In the genomic region with DNA sequence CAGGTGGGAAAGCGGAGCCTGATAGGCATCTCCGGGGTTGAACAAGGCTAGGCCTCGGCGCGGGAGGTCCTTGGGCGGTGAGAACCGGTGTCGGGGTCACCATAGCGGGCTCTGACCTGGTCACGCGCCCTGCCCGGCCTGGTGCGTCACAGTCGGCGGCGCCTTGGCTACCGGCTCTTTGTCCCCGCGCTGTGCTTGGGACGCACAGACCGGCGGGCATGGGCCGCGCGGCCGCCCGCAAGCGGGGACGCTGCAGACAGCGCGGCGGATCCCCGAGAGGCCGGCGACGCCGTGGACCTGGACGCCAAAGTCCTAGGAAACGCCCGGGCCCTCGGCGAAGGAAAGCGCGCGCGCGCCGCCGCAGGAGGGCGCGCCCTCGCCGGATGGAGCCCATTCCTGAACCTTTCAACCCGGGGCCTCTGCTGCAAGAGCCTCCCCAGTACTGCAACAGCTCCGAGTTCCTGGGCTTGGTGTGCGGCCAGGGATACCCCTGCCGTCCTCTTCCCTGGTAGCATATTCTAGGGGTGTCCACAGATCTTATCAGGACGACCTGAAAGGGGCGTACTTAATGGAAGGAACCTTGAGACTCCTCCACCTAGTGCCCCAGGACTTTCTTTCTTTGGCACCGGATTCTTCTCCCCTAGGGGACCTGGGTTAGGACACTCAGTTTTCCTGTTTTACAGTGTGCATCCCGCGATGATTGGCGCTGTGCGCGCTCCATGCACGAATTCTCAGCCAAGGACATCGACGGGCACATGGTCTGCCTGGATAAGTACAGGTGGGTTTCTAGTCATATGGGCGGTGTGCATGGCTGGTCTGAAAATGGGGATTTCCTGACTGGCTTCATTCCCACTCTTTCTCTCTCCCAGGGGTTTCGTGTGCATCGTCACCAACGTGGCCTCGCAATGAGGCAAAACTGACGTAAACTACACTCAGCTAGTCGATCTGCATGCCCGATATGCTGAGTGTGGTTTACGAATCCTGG, we compare ENCODE assay signal across 8 mouse cellular contexts. TPM values are rescaled to one million over a fixed set of nuclear protein-coding genes. Genes with fewer than 3 reads are reported as not detected.
A peak's percentile ranks its signal among the peaks of the same experiment; 100 is the strongest.
DNase-seq lines count a peak whose midpoint lies in the region; ATAC-seq lines count a peak whose summit lies in the region.

No protein-coding gene starts in this region.

- H3K4me2 ChIP-seq in forebrain, embryonic 15.5 days (replicated peaks), result peak overlapping the region; percentile 71

- peaks cover 24% of the 10 kb centered on the region for H3K36me3 ChIP-seq in forebrain, embryonic 15.5 days

- peak overlapping the region; percentile 84 for H3K9ac ChIP-seq in forebrain, embryonic 15.5 days (replicated peaks)

- peak overlapping the region; percentile 96 for H3K27ac ChIP-seq in forebrain, embryonic 15.5 days (replicated peaks)

- peak overlapping the region; percentile 83 for H3K4me3 ChIP-seq in forebrain, embryonic 15.5 days

- 1% methylated on average over 77 of the region's 77 CpGs for WGBS in forebrain, embryonic 15.5 days

- H3K27me3 ChIP-seq in forebrain, embryonic 15.5 days, result no peaks in the 10 kb centered on the region

- peak; percentile 85 for DNase-seq in MN1 (ENCODE audit: low spot score)
- peak; percentile 77 for DNase-seq in cerebellum, adult 11-12 months
- peak; percentile 49 for DNase-seq in heart, postnatal 25 days (ENCODE audit: low spot score)
- DNase-seq in layer of hippocampus, postnatal 10 days (ENCODE audit: low spot score in 2 of 2), result peak; percentile 60 to 69
- DNase-seq in lung, postnatal 25 days (ENCODE audit: low spot score), result peak; percentile 71
- peak; percentile 58 for DNase-seq in right cerebral cortex, adult 18-20 months
- peak; percentile 67 for DNase-seq in urinary bladder, adult 2 months (ENCODE audit: low spot score)

- intact Hi-C loops in heart, postnatal 25 days (cut with DNase I), result loop anchor here (2.0 kb wide), 2 partner anchors 15 to 61 kb away; a partner anchor contains a TSS

- peaks cover 22% of the 10 kb centered on the region for H3K4me1 ChIP-seq in forebrain, embryonic 15.5 days

- ATAC-seq in forebrain, embryonic 15.5 days (replicated peaks), result peak; percentile 36

- H3K9me3 ChIP-seq in forebrain, embryonic 15.5 days, result no peaks in the 10 kb centered on the region

RNA-seq across cellular contexts. Expression of a gene that starts 7.2 kb away (rescaled TPM):
- polyA plus RNA-seq in forebrain, embryonic 15.5 days (2015; fragmentation: Nextera tagmentation; extraction: Ambion mirVana), result 472 and 476 TPM in 2 replicates
- total RNA-seq in heart, postnatal 25 days (2021), result 100 to 1,000 TPM; 691 to 812 TPM
- 100 to 1,000 TPM; 408 to 448 TPM for total RNA-seq in layer of hippocampus, postnatal 10 days (2021)
- polyA plus RNA-seq in urinary bladder, adult 2 months (2012; rRNA removed), result 524 and 620 TPM in 2 replicates

RNA-seq across cellular contexts. Expression of a gene that starts 14.5 kb away (rescaled TPM):
- 179 and 186 TPM in 2 replicates for polyA plus RNA-seq in forebrain, embryonic 15.5 days (2015; fragmentation: Nextera tagmentation; extraction: Ambion mirVana)
- total RNA-seq in heart, postnatal 25 days (2021), result 10 to 100 TPM; 79.3 to 81.2 TPM
- total RNA-seq in layer of hippocampus, postnatal 10 days (2021), result 10 to 100 TPM; 66.9 to 76.7 TPM
- 141 and 178 TPM in 2 replicates for polyA plus RNA-seq in urinary bladder, adult 2 months (2012; rRNA removed)

RNA-seq across cellular contexts. Expression of a gene that starts 37.7 kb away (rescaled TPM):
- 1.3 TPM in 2 replicates for polyA plus RNA-seq in forebrain, embryonic 15.5 days (2015; fragmentation: Nextera tagmentation; extraction: Ambion mirVana)
- total RNA-seq in heart, postnatal 25 days (2021), result 1 to 10 TPM; 4.7 to 4.9 TPM
- 1 to 10 TPM; 3.3 to 3.8 TPM for total RNA-seq in layer of hippocampus, postnatal 10 days (2021)
- polyA plus RNA-seq in urinary bladder, adult 2 months (2012; rRNA removed), result 18.9 and 23.0 TPM in 2 replicates

RNA-seq across cellular contexts. Expression of a gene that starts 51.2 kb away (rescaled TPM):
- 13.4 TPM in 2 replicates for polyA plus RNA-seq in forebrain, embryonic 15.5 days (2015; fragmentation: Nextera tagmentation; extraction: Ambion mirVana)
- total RNA-seq in heart, postnatal 25 days (2021), result 10 to 100 TPM; 11.0 to 11.6 TPM
- total RNA-seq in layer of hippocampus, postnatal 10 days (2021), result 10 to 100 TPM; 19.7 to 23.9 TPM
- polyA plus RNA-seq in urinary bladder, adult 2 months (2012; rRNA removed), result 34.0 and 35.4 TPM in 2 replicates

RNA-seq across cellular contexts. Expression of a gene that starts 57.8 kb away (rescaled TPM):
- 3.7 and 4.1 TPM in 2 replicates for polyA plus RNA-seq in forebrain, embryonic 15.5 days (2015; fragmentation: Nextera tagmentation; extraction: Ambion mirVana)
- 1 to 10 TPM; 6.5 to 6.7 TPM for total RNA-seq in heart, postnatal 25 days (2021)
- 10 to 100 TPM in 1 of 2 experiments, 1 to 10 TPM in 1; 9.3 to 10.3 TPM for total RNA-seq in layer of hippocampus, postnatal 10 days (2021)
- polyA plus RNA-seq in urinary bladder, adult 2 months (2012; rRNA removed), result 7.5 and 9.2 TPM in 2 replicates

Comparison
In these comparisons a context has a peak if more than half of its experiments do, and no peak if none do; other contexts are left out.
1. Peak in every context shown above with its lines: DNase-seq, ATAC-seq, H3K4me3 ChIP-seq and H3K27ac ChIP-seq.